Mouse (Mus musculus): Measurements from ENCODE around the gene Myo18b.

The Myo18b gene

GRCm38 (mm10) chr5:112748001-112748719 lies 148.0 kb downstream of the Myo18b start:
- DNase-seq (ENCODE audit: low spot score in 2 of 2), result no peak

- no peak for DNase-seq (ENCODE audit: low spot score in 2 of 2)
Measured at GRCm38 (mm10) chr5:112747306-112747930, 148.7 kb downstream of the Myo18b start.

GRCm38 (mm10) chr5:112745176-112745575 lies 151.0 kb downstream of the Myo18b start:
- DNase-seq (ENCODE audit: low spot score in 2 of 2), result no peak

DNA sequence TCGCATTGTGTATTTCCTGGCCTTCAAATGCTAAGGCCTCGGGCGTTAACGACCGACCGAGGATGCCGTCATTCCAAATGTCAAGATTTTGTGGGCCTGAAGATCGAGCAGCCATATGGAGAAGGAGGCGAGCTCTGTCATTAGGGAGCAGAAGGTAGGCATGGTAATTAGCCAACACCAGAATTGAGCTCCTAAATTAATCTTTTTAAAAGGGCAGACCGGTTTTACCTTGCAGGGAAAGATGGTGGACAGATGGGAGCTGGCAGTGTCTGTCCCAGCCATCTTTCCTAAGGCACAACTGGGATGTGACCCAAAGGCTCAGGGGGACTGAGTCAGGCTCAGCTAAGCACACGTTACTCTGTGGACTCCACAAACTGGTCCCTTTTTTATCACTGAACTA lies 151.6 kb downstream of the Myo18b start:
- DNase-seq (ENCODE audit: low spot score in 2 of 2), result no peak

- no peak for DNase-seq (ENCODE audit: low spot score in 2 of 2)
Measured at GRCm38 (mm10) chr5:112743121-112743520, 153.0 kb downstream of the Myo18b start.

DNA sequence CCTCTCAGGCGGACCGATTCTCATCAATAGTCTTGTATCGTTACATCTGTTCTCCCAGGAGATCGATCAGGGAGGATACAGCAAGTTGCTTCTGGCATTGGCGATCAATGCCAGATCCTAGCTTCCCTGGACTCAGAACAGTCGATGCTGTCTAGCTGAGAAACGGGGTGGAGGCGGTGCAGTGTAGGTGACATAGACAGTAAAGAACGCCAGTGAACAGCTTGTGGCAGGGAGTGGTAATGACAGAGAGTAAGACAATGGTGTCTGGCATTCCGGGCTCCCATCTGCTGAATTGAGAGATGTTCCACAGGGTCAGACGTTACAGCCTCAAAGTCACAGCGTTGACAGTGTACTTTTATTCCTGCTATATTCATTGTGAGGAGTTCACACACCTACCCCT lies 155.5 kb downstream of the Myo18b start:
- DNase-seq (ENCODE audit: low spot score in 2 of 2), result peak in 1 of 2 experiments; percentile 80

- no peak for DNase-seq (ENCODE audit: low spot score in 2 of 2)
Measured at GRCm38 (mm10) chr5:112735040-112735439, 161.1 kb downstream of the Myo18b start.

DNA sequence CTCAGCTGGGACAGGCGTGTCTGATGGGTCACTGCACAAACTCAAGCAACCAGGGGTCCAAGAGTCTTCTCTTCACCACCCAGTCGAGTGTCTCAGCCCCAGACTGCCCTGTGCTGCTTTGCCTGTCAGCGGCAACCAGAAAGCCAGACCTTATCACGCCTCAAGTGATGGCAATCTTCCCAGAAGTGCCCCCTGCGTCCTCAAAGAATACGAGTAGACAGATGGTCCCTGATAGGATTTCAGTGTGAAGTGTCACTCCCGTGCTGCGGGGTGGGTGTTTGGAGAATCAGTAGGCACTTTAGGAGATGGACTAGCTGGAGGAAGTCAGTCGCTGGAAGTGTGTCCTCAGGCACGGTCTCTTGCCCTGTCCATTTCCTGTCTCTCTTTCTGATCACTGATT lies 165.6 kb downstream of the Myo18b start:
- DNase-seq (ENCODE audit: low spot score in 2 of 2), result no peak

- no peak for DNase-seq (ENCODE audit: low spot score in 2 of 2)
Measured at GRCm38 (mm10) chr5:112728432-112728831, 167.7 kb downstream of the Myo18b start.

DNA sequence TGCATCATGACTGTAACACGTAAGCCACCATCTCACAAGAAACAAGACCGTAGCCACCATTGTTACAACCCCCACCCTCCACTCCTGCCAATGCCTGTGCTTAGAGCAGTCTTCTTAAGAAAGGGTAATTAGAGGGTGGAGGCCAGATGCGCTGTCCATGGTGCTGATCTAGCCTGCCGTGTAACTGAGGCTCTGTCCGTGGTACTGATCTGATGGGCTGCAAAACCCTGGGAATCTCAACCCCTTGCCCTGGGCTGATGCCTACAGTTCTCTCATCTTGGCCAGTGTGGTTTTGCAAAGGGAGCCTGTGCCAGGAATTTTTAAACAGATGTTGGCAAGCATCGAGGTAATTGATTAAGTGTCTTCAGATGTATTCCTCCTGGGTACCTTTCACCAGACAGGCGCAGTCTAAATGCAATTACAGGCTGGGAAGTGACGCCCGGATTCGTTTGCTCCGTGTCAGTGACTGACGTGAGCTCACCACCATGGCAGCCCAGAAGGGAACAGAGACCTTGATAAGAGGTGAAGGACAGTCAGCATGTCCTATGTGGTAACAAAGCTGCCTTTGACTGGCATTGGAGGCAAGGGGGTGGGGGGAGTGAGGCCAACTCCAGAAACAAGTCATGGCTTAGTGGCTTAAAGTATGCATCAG lies 177.4 kb downstream of the Myo18b start:
- no peak for DNase-seq (ENCODE audit: low spot score in 2 of 2)

DNA sequence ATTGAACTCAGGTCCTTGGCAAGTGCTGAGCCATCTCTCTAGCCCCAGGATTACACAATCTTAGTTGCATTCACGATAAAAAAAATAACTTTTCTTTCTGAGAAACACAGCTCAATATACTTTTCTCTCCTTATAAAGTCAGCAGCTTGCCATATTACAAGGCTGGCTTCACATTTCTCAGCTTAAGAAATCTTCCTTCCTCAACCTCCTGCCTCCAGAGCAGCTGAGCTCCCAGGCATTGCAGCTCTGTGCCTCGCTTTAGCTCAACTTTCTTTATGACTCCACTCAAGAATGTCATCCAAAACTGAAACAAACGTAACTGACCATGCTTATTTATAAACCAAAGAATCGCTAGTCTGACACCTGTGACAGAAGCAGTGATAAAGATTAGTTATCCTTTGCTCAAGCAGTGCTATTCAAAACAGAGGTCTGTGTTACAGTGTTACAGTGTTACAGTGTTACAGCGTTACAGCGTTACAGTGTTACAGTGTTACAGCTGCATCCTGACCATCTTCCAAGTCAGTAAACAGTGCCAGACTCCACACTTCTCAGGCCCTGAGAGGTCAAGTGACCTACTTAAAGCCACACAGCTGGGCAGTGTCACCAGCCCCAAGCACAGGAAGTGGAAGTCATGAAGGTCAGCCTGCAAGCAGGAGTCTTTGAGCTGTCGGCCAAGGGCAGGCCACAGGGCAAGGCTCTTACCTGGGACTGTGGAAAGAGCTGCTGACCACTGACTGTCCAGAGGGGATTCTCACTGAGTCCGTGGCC lies 181.3 kb downstream of the Myo18b start:
- DNase-seq (ENCODE audit: low spot score in 2 of 2), result no peak

DNA sequence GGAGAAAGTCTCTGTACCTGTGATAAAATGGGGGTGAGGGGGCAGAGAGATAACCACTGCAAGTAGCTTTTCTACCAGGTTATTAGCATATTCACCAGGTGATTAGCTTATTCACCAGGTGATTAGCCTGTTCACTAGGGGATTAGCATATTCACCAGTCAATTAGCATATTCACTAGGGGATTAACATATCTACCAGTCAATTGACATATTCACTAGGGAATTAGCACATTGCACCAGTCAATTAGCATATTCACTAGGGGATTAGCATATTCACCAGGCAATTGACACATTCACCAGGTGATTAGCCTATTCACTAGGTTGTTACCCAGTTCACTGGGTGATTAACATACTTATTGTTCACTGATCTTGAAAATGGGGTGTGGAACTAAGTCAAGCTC lies 186.3 kb downstream of the Myo18b start:
- DNase-seq (ENCODE audit: low spot score in 2 of 2), result no peak

GRCm38 (mm10) chr5:112708441-112708840 lies 187.7 kb downstream of the Myo18b start:
- no peak for DNase-seq (ENCODE audit: low spot score in 2 of 2)

- DNase-seq (ENCODE audit: low spot score in 2 of 2), result peak in 1 of 2 experiments; percentile 43
Measured at GRCm38 (mm10) chr5:112707478-112707877, 188.7 kb downstream of the Myo18b start.

DNA sequence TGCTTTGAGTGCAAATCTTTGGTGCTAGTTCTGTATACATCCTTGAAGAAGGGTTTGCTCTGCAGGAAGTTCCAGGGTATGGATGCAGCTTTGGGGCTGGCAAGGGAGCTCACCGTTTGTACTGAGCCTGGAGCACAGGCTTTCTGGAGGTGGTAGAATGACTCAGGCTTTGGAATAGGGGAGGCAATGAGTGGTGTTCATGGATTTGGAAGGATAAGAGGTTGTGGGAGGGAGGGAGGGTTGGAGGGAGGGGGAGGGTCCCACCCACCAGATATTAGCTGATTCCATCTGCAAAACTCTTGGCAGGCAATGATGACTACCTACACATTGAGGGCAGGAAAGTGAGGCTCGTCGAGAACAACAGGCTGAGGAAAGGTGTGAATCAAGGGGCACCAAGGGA lies 195.4 kb downstream of the Myo18b start:
- peak; percentile 40 to 72 for DNase-seq (ENCODE audit: low spot score in 2 of 2)

DNA sequence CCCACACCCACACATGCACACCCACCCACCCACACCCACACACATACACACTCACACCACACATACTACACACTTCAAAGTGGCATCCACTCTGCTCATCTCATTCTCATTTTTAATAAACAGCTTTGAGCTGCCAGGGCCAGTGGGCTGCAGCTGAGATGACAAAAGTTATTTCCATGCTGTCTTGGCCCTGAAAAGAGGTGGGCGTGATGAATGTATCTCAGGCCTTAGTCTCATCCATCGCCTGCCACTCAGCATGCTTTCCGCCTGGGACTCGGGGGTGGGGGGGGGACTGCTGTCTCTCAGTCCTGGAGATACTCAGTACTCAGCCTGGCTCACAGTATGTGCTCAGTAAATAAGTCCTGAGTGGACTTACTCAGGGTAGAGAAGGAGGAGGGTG lies 199.5 kb downstream of the Myo18b start:
- no peak for DNase-seq (ENCODE audit: low spot score in 2 of 2)

DNA sequence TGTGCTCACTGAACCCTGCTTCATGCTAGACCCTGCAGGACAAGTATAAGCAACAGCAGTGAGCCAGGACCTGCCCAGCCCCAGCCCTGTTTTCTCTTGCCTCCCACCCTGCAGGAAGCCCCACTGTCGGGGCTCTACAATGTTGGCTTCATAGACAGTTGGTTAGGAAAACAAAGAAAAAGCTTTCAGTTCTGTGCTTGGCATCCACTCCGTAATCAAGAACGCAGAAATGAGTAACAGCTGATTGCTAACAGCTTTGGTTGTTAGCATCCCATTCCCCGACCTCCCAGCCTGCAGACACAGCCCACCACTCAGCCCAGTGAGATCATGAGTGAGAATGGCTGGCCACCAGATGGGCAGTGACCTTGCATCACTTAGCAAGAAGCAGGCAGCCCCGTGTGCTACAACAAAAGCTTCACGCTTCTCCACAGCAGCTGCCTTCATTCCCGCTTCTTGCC lies 200.9 kb downstream of the Myo18b start:
- no peak for DNase-seq (ENCODE audit: low spot score in 2 of 2)

DNA sequence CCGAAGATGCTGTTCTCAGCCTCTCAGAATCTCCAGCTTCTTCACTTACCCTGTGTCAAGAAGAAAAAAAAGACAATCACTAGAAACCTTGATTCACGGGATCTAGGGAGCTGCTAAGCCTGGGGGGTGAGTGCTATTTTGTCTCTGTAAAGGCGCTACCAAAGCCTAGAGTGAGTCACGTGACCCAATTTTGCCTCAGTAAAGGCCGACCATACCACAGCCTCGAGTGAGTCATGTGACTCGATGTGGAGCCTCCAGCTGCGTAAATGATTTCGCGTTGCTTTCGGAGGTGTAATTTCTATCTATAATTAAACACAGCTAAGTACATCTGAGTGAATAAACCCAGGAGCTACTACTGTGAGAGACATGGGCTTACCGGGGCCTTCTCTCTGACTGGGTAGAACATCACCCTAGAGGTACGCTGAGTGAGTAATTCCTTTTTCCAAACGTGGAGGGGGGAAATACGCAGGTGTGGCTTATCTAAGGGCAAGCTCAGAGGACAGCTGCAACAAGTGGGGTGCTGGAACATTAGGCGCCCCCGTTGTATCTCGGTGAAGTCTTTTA lies 202.8 kb downstream of the Myo18b start:
- DNase-seq (ENCODE audit: low spot score in 2 of 2), result peak; percentile 71 to 76

DNA sequence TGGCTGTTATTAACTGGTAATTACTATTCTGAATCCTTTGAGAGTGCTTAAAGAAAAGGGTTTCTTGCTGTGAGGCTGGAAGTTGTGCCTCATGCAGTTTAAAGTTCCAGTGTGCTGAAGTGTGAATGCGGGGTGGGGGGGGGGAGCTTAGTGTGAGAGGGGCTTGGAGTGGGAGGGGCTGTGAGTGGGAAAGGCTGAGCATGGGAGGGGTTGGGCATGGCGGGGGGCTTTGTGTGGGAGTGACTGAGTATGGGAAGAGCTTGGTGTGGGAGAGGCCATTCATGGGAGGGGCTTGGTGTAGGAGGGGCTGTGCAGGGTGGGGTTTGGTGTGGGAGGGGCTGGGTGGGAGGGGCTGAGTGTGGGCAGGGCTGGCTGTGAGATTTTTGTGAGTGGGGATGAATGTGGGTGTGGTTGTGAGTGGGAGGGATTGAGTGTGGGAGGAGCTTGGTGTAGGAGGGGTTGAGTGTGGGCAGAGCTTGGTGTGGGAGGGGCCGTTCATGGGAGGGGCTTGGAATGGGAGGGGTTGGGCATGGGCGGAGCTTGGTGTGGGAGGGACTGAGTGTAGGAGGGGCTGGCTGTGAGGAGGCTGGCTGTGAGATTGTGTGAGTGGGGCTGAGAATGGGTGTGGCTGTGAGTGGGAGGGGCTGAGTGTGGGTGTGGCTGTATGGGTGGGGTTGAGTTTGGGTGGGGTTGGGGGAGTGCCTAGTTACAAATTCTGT lies 208.9 kb downstream of the Myo18b start:
- DNase-seq (ENCODE audit: low spot score in 2 of 2), result no peak

GRCm38 (mm10) chr5:112686309-112687099 lies 209.7 kb downstream of the Myo18b start:
- no peak for DNase-seq (ENCODE audit: low spot score in 2 of 2)
